Mouse (Mus musculus) CH12.LX (cell line): ENCODE measurements around the gene Timm44.

Experiments used
- CHD2 ChIP-seq: IDR thresholded peaks from 2 replicates; pipeline ENCODE4 v1.6.1; 2011; ENCODE audit warnings: low read length, improper control_type of control experiment
- CTCF ChIP-seq, 2 experiments: IDR thresholded peaks in 1 of 2; conservative IDR thresholded peaks in 1 of 2; 2 replicates each; pipeline ENCODE4 v1.5.1; 2011 to 2012; ENCODE audit warnings: low read depth in 2 of 2, low read length in 2 of 2, improper control_type of control experiment in 1 of 2, inconsistent platforms in 1 of 2, mild to moderate bottlenecking in 1 of 2, moderate library complexity in 1 of 2
- EP300 ChIP-seq: IDR thresholded peaks from 2 replicates; pipeline ENCODE4 v1.6.1; 2011; ENCODE audit warnings: low read length, improper control_type of control experiment
- GABPA ChIP-seq: IDR thresholded peaks from 2 replicates; pipeline ENCODE4 v1.6.1; 2012; ENCODE audit warnings: low read depth, low read length, improper control_type of control experiment, inconsistent platforms; ENCODE audit not compliant: insufficient replicate concordance
- JUND ChIP-seq: conservative IDR thresholded peaks from 2 replicates; pipeline ENCODE4 v1.6.1; 2011; ENCODE audit warnings: low read depth, low read length, improper control_type of control experiment
- MEF2A ChIP-seq: IDR thresholded peaks from 2 replicates; pipeline ENCODE4 v1.6.1; 2014; ENCODE audit warnings: low read depth, mild to moderate bottlenecking, inconsistent platforms, low read length, improper control_type of control experiment, borderline replicate concordance
- NELFE ChIP-seq: IDR thresholded peaks from 2 replicates; pipeline ENCODE4 v1.6.1; 2011; ENCODE audit warnings: low read depth, low read length, improper control_type of control experiment
- POLR2A ChIP-seq: IDR thresholded peaks from 2 replicates; pipeline ENCODE4 v1.6.1; 2011; ENCODE audit warnings: low read depth, mild to moderate bottlenecking, improper control_type of control experiment, low read length
- SMC3 ChIP-seq: IDR thresholded peaks from 2 replicates; pipeline ENCODE4 v1.6.1; 2011; ENCODE audit warnings: low read depth, low read length, improper control_type of control experiment
- USF1 ChIP-seq: IDR thresholded peaks from 2 replicates; pipeline ENCODE4 v1.6.1; 2014; ENCODE audit warnings: low read depth, mild to moderate bottlenecking, inconsistent platforms, low read length, improper control_type of control experiment
- USF2 ChIP-seq: conservative IDR thresholded peaks from 2 replicates; pipeline ENCODE4 v1.6.1; 2011; ENCODE audit warnings: low read depth, low read length, improper control_type of control experiment
- ZKSCAN1 ChIP-seq: IDR thresholded peaks from 2 replicates; pipeline ENCODE4 v1.6.1; 2012; ENCODE audit warnings: low read depth, inconsistent platforms, low read length, improper control_type of control experiment, borderline replicate concordance

GRCm38 (mm10) chr8:4211097-4211496, 64.6 kb downstream of the Timm44 start:
- TF ChIP-seq EP300 (no peak), ZKSCAN1 (no peak), MEF2A (no peak), SMC3 (no peak), CHD2 (no peak), CTCF (conservative IDR thresholded peaks at IDR 0.05 in 1 of 2, IDR thresholded peaks at IDR 0.05 in 1 of 2; ENCODE audit: low read depth in 2 of 2, low read length in 2 of 2) (peak in 1 of 2 experiments; percentile 10; a peak in 1 of 4 replicates), POLR2A (no peak), JUND (no peak), GABPA (no peak), NELFE (no peak), USF2 (no peak), USF1 (no peak)
